Mouse (Mus musculus): ENCODE measurements around the gene Pikfyve. TPM values are rescaled to one million over a fixed set of nuclear protein-coding genes. Genes with fewer than 3 reads are reported as not detected.
"Not testable (repeated sequence)": the region's sequence is repeated elsewhere in the genome, so short reads cannot be mapped to it uniquely, and the experiment has no call there.

Gene Pikfyve
- polyA plus RNA-seq, 1 experiment from 2014 or later: 14.4 TPM

DNA sequence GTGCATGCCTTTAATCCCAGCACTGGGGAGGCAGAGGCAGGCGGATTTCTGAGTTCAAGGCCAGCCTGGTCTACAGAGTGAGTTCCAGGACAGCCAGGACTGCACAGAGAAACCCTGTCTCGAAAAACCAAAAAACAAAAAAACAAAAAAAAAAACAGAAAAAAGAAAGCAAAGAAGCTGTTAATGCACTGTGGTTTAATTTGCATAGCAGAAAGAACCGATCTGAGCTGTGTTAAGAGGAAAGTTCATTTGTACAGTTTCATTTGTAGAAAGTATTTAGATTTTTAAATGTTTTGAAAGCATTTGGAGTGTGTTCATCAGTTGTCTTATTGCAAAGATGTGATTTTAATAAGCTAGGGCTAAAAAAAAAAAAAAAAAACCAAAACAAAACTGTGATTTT lies 43.3 kb downstream of the Pikfyve start:
- not testable (repeated sequence) for H3K4me3 ChIP-seq; H3K9me3 ChIP-seq; H3K27me3 ChIP-seq; H3K4me2 ChIP-seq (replicated peaks); ATAC-seq (ENCODE audit: insufficient number of reproducible peaks, insufficient read depth, low FRiP score, low TSS enrichment); H3K27ac ChIP-seq; H3K9ac ChIP-seq; H3K4me1 ChIP-seq
- peaks cover 10% of the 10 kb centered on the region for H3K36me3 ChIP-seq
- 77% methylated on average over 3 of the region's 3 CpGs for WGBS

DNA sequence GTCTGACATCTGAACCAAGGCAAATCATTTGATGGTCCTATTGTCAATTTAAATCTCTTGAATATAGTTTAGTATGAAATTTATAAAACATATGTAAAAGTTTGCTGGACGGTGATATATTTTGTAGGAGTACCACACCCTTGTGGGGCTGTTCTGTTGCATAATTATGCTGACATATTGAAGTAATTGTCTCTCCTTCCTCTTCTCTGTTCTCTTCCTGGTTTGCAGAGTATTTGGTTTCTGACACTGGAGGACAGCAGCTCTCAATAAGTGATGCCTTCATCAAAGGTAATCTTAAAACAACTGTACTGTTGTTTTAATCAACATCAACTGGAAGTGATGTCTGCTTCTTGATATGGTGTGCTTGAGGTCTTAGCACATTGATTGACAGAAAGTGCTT lies 44.1 kb downstream of the Pikfyve start:
- ATAC-seq (ENCODE audit: insufficient number of reproducible peaks, insufficient read depth, low FRiP score, low TSS enrichment): no peak

DNA sequence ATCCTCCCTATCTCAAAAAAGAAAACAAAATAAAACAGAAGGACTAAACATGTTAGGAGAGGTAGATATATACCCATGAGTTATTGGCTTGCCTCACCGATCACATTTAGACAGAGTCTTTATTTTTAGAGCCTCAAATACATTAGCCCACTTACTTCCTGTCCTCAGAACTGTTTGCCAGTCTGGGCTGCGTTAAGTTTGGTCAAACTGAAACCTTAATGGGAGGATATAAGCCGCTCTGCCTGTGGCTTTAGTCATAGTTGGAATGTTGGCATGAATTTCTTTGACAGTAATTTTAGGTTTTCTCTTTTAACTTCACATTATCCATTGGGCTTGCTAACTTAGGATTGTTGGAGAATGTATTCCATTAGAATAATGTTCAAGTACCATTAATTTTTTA lies 51.2 kb downstream of the Pikfyve start:
- Histone ChIP-seq H3K27ac (no peak overlapping the region), H3K9me3 (no peaks in the 10 kb centered on the region), H3K4me2 (replicated peaks) (no peak overlapping the region), H3K36me3 (peaks cover 19% of the 10 kb centered on the region), H3K27me3 (no peaks in the 10 kb centered on the region), H3K9ac (no peak overlapping the region), H3K4me1 (no peaks in the 10 kb centered on the region), H3K4me3 (no peak overlapping the region)
- WGBS: 76% methylated on average over 3 of the region's 3 CpGs
- no peak for ATAC-seq (ENCODE audit: insufficient number of reproducible peaks, insufficient read depth, low FRiP score, low TSS enrichment)

More for the DNA sequence above, 44.1 kb downstream of the Pikfyve start:
- peaks cover 10% of the 10 kb centered on the region for H3K36me3 ChIP-seq
- H3K27me3 ChIP-seq: no peaks in the 10 kb centered on the region
- no peak overlapping the region for H3K4me3 ChIP-seq
- no peak overlapping the region for H3K4me2 ChIP-seq (replicated peaks)
- no peaks in the 10 kb centered on the region for H3K4me1 ChIP-seq
- WGBS: 48% methylated on average over 1 of the region's 1 CpGs
- no peak overlapping the region for H3K9ac ChIP-seq
- no peaks in the 10 kb centered on the region for H3K9me3 ChIP-seq
- no peak overlapping the region for H3K27ac ChIP-seq

DNA sequence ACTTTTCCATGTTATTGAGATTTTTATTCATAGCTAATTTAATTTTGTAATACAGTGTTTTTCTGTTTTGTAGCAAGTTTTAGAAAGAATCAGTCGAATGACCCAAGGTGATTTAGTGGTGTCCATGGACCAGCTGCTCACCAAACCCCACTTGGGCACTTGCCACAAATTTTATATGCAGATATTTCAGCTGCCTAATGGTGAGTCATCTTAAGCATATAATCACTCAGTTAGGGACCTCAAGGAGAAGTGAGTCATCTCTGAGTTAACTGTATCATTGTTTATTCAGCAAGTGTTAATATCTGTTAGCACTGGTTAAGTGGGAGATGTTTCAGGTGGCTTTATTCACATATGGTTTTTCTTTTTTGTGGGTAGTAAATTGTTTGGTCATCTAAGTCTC lies 59.2 kb downstream of the Pikfyve start:
- 82% methylated on average over 1 of the region's 1 CpGs for WGBS
- Histone ChIP-seq H3K27ac (no peak overlapping the region), H3K9me3 (no peaks in the 10 kb centered on the region), H3K4me2 (replicated peaks) (no peak overlapping the region), H3K4me1 (no peaks in the 10 kb centered on the region), H3K27me3 (no peaks in the 10 kb centered on the region), H3K4me3 (no peak overlapping the region), H3K36me3 (peaks cover 14% of the 10 kb centered on the region), H3K9ac (no peak overlapping the region)
- ATAC-seq (ENCODE audit: insufficient number of reproducible peaks, insufficient read depth, low FRiP score, low TSS enrichment): no peak

DNA sequence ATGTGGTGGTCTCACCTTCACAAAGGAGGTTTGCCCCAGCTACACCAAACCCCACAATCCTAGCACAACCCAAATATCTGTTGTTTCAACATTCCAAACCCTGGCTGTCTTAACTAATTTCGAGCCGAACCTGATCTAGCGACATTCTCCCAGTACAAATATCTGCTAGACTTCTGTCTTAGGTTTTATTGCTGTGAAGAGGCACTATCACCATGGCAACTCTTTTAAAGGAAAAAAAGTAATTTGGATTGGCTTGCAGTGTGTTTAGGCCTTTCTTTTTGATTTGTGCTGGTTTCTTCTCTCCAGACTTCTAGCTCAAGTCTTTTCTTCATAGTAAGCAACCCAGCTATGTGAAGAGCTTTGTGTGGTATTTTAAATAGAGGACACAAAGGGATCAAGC lies 94.0 kb downstream of the Pikfyve start:
- WGBS: 80% methylated on average over 3 of the region's 3 CpGs
- Histone ChIP-seq H3K27ac (no peak overlapping the region), H3K27me3 (no peaks in the 10 kb centered on the region), H3K36me3 (0 out of 2 replicates have a peak, but pooled peaks cover 3% of the 10 kb centered on the region), H3K9ac (no peak overlapping the region), H3K4me3 (no peak overlapping the region), H3K9me3 (no peaks in the 10 kb centered on the region), H3K4me1 (no peaks in the 10 kb centered on the region), H3K4me2 (replicated peaks) (no peak overlapping the region)
- no peak for ATAC-seq (ENCODE audit: insufficient number of reproducible peaks, insufficient read depth, low FRiP score, low TSS enrichment)

DNA sequence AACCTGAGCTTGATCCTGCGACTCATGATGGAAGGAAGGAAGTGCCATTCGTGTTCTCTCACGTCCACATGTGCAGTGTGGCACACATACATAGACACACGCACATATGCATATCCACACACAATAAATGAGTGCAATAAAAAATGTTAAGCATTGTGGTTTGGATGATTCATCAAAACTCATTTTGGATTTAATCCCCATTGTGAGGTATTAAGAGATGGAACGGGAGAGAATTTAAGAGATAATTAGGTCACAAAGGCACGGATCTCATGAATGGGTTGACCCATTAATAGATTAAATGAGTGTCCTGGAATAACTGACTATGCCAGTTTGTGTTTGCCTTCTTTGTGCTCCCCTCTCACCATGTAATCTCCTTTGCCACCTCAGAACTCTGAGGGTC lies 95.3 kb downstream of the Pikfyve start, which contains the start of gene Pth2r:
Gene Pth2r (plus strand): TSS at position 301 of the 400 bp plus-strand sequence.
- Histone ChIP-seq H3K4me1 (no peaks in the 10 kb centered on the region), H3K9ac (no peak within 1 kb of the TSS), H3K27ac (no peak within 1 kb of the TSS), H3K27me3 (no peaks in the 10 kb centered on the region), H3K4me2 (replicated peaks) (no peak within 1 kb of the TSS), H3K4me3 (no peak within 1 kb of the TSS), H3K36me3 (0 out of 2 replicates have a peak, but pooled peaks cover 3% of the 10 kb centered on the region), H3K9me3 (no peaks in the 10 kb centered on the region)
- WGBS: 87% methylated on average over 6 of the region's 6 CpGs
- ATAC-seq (ENCODE audit: insufficient number of reproducible peaks, insufficient read depth, low FRiP score, low TSS enrichment): no peak

DNA sequence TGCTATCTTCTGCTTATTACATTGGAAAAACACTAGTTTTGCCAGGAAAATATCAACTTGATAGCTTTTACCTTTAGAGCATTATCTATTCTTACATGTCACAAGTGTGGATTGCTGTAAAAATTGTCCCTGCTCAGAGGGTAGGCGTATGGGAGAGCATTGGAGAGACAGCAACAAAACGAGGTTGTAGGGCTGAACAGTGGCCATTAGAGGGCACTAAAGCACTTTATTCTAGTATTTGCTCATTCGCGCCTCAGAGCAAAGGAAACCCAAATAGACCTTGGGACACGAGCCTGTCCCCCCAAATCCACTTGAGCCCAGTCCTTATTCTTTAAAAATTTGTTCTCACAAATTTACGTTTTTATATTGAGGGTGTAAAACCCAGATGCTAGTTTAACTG lies 96.3 kb downstream of the Pikfyve start:
- H3K36me3 ChIP-seq: 0 out of 2 replicates have a peak, but pooled peaks cover 3% of the 10 kb centered on the region
- no peaks in the 10 kb centered on the region for H3K27me3 ChIP-seq
- no peak overlapping the region for H3K27ac ChIP-seq
- 11% methylated on average over 6 of the region's 6 CpGs for WGBS
- H3K9ac ChIP-seq: no peak overlapping the region
- H3K4me1 ChIP-seq: no peaks in the 10 kb centered on the region
- no peak overlapping the region for H3K4me2 ChIP-seq (replicated peaks)
- no peaks in the 10 kb centered on the region for H3K9me3 ChIP-seq
- no peak for ATAC-seq (ENCODE audit: insufficient number of reproducible peaks, insufficient read depth, low FRiP score, low TSS enrichment)
- no peak overlapping the region for H3K4me3 ChIP-seq

DNA sequence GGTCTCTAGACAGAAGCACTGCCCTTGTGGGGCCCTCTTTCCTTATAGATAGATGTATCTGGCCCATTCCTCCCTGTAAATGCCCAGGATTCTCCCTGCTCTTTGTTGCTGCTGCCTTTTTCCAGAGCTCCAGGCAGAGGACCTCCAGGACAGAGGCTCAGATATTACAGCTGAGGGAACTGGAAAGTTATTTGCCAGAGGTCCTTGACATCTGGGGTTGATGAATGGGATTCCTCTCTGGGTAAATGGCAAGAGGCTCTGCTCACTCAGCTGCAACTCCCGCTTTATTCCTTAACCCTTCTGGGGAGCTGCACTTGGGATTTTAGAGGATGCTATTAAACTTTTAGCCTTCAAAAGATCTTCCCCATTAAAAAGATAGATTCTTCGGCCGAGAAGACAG lies 122.0 kb downstream of the Pikfyve start:
- Histone ChIP-seq H3K27ac (no peak overlapping the region), H3K27me3 (peaks cover 18% of the 10 kb centered on the region), H3K36me3 (no peaks in the 10 kb centered on the region), H3K9me3 (no peaks in the 10 kb centered on the region), H3K4me2 (replicated peaks) (no peak overlapping the region), H3K4me3 (no peak overlapping the region), H3K4me1 (peaks cover 12% of the 10 kb centered on the region), H3K9ac (no peak overlapping the region)
- ATAC-seq (ENCODE audit: insufficient number of reproducible peaks, insufficient read depth, low FRiP score, low TSS enrichment): no peak
- 79% methylated on average over 3 of the region's 3 CpGs for WGBS

DNA sequence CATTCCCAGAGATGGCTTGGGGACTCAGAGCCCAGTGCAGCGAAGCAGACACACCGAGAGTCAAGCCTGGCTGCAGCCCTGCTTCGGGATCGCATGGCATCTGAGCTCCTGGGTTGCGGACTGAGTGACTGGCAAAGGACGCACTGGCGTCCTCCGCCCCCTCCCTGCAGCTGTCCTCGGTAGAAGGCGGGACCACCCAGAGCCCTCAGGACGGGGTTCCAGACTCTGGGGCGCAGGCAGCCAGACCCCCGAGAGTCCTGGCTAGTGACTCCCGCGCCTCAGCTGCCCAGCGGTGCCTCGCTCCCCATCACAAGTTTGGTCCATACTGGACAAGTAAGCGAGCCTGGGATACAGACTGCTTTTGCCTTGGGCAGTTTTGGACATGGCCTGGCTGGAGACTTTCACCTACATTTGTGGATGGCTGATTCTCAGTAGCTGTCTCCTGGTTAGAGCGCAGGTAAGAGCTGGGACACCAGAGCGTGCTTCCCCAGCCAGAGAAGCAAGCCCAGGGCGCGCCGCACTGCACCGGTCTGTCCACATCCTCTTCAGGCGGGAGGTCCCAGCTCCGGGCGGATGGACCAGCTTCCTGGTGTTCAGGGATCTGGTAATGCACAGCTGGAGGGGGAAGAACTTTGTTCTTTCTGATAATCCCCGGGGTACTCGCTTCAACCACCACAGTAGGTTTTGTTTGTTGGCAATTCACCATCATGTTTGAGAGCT lies 124.9 kb downstream of the Pikfyve start:
- 0 out of 2 replicates have a peak, but pooled peaks have one; percentile 56 for ATAC-seq (ENCODE audit: insufficient number of reproducible peaks, insufficient read depth, low FRiP score, low TSS enrichment)
- Histone ChIP-seq H3K4me1 (peaks cover 12% of the 10 kb centered on the region), H3K4me3 (peak overlapping the region; percentile 40), H3K9me3 (no peaks in the 10 kb centered on the region), H3K27ac (no peak overlapping the region), H3K27me3 (peaks cover 18% of the 10 kb centered on the region), H3K4me2 (replicated peaks) (peak overlapping the region; percentile 88), H3K9ac (peak overlapping the region; percentile 35), H3K36me3 (no peaks in the 10 kb centered on the region)
- 2% methylated on average over 29 of the region's 29 CpGs for WGBS

DNA sequence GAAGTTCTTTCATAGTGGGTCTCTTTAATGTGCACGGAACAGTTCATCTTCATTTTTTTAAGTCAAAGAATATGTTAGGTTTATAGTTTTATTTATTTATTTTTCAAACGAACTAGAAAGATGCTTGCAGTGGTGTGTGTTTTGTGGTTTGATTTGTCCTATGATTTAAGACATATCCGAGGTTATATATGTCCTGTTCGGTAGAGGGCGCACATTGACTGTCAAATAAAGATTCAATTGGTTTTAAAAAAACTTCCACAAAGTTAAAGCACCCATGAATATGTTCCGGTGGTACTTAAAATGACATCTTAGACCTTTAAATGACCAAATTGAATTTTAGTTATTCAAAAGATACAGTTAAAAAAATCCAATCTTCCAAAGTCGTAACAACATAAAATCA lies 125.6 kb downstream of the Pikfyve start:
- H3K27ac ChIP-seq: no peak overlapping the region
- H3K9me3 ChIP-seq: no peaks in the 10 kb centered on the region
- WGBS: 12% methylated on average over 7 of the region's 7 CpGs
- ATAC-seq (ENCODE audit: insufficient number of reproducible peaks, insufficient read depth, low FRiP score, low TSS enrichment): no peak
- H3K4me2 ChIP-seq (replicated peaks): peak overlapping the region; percentile 88
- no peak overlapping the region for H3K9ac ChIP-seq
- H3K36me3 ChIP-seq: no peaks in the 10 kb centered on the region
- H3K27me3 ChIP-seq: peaks cover 18% of the 10 kb centered on the region
- peaks cover 12% of the 10 kb centered on the region for H3K4me1 ChIP-seq
- peak overlapping the region; percentile 40; the same call in 1 of the 2 replicates for H3K4me3 ChIP-seq

DNA sequence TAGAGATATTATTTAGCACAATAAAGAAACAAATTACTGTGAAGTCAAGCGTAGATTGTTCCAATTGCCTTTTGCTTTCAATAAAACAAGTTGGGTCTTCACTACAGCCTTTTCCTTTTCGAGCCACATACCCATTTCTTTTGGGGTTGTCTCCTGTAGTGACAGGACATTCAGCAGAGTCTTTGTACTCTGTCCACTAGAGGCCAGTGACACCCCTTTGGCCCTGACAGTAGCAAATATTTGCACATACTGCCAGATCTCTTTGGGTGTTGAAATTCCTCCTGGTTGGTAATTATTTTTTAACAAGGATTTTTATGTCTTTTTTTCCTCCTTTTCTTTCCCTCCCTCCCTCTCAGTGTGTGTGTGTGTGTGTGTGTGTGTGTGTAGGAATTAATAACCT lies 126.4 kb downstream of the Pikfyve start:
- WGBS: 62% methylated on average over 2 of the region's 2 CpGs
- Histone ChIP-seq H3K4me2 (replicated peaks) (no peak overlapping the region), H3K4me1 (peaks cover 12% of the 10 kb centered on the region), H3K9ac (no peak overlapping the region), H3K27ac (no peak overlapping the region), H3K27me3 (peaks cover 18% of the 10 kb centered on the region), H3K9me3 (no peaks in the 10 kb centered on the region), H3K36me3 (no peaks in the 10 kb centered on the region), H3K4me3 (no peak overlapping the region)
- ATAC-seq (ENCODE audit: insufficient number of reproducible peaks, insufficient read depth, low FRiP score, low TSS enrichment): no peak

Data from embryonic facial prominence, embryonic 12.5 days (tissue).